14 mouse cellular contexts compared by ENCODE assay signal in genomic region chr16:89699710-89700109, GRCm38 (mm10).
DNase-seq lines count a peak whose midpoint lies in the region; ATAC-seq lines count a peak whose summit lies in the region.
"Had no signal": no experiment of that assay in that cellular context is flagged by ENCODE, and none has a peak within 500 bp of the region (broad histone marks: within the 10 kb centered on the region; RNA-seq: fewer than 3 reads in every experiment).

No protein-coding gene starts in this region.

- no peak overlapping the region for H3K4me3 ChIP-seq in heart, embryonic 16.5 days (ENCODE audit: low read length)
- H3K4me3 ChIP-seq in midbrain, embryonic 10.5 days: no peak overlapping the region
- H3K4me3 ChIP-seq in midbrain, embryonic 16.5 days (ENCODE audit: low read depth, low read length): no peak overlapping the region
- H3K4me3 ChIP-seq in limb, embryonic 13.5 days: no peak overlapping the region
- H3K4me3 ChIP-seq: layer of hippocampus, adult 2 months had no signal

- no peaks in the 10 kb centered on the region for H3K36me3 ChIP-seq in heart, embryonic 16.5 days (ENCODE audit: control insufficient read depth, insufficient read depth)
- H3K36me3 ChIP-seq in midbrain, embryonic 10.5 days: no peaks in the 10 kb centered on the region
- no peaks in the 10 kb centered on the region for H3K36me3 ChIP-seq in midbrain, embryonic 16.5 days (ENCODE audit: control insufficient read depth, insufficient read depth, low read length)
- no peaks in the 10 kb centered on the region for H3K36me3 ChIP-seq in limb, embryonic 13.5 days

- peaks cover 9% of the 10 kb centered on the region for H3K4me1 ChIP-seq in heart, embryonic 16.5 days (ENCODE audit: control insufficient read depth, insufficient read depth, low read length)
- peaks cover 27% of the 10 kb centered on the region for H3K4me1 ChIP-seq in midbrain, embryonic 10.5 days
- no peaks in the 10 kb centered on the region for H3K4me1 ChIP-seq in midbrain, embryonic 16.5 days (ENCODE audit: control insufficient read depth, insufficient read depth, low read length)
- H3K4me1 ChIP-seq in limb, embryonic 13.5 days: peaks cover 13% of the 10 kb centered on the region

- H3K9ac ChIP-seq in heart, embryonic 16.5 days (ENCODE audit: low read length): no peak overlapping the region
- H3K9ac ChIP-seq in midbrain, embryonic 16.5 days (ENCODE audit: low read depth, low read length): no peak overlapping the region
- no peak overlapping the region for H3K9ac ChIP-seq in limb, embryonic 13.5 days

- no peaks in the 10 kb centered on the region for H3K27me3 ChIP-seq in heart, embryonic 16.5 days (ENCODE audit: control insufficient read depth, insufficient read depth, low read length)
- H3K27me3 ChIP-seq in midbrain, embryonic 10.5 days (ENCODE audit: low read depth, poor library complexity, severe bottlenecking): no peaks in the 10 kb centered on the region
- H3K27me3 ChIP-seq in midbrain, embryonic 16.5 days (ENCODE audit: control insufficient read depth, insufficient read depth, low read depth, low read length): no peaks in the 10 kb centered on the region
- no peaks in the 10 kb centered on the region for H3K27me3 ChIP-seq in limb, embryonic 13.5 days

- no peaks in the 10 kb centered on the region for H3K9me3 ChIP-seq in heart, embryonic 16.5 days (replicated peaks; ENCODE audit: control insufficient read depth, low read length)
- no peaks in the 10 kb centered on the region for H3K9me3 ChIP-seq in midbrain, embryonic 10.5 days (replicated peaks)
- no peaks in the 10 kb centered on the region for H3K9me3 ChIP-seq in midbrain, embryonic 16.5 days (replicated peaks; ENCODE audit: control insufficient read depth, low read length, poor library complexity, severe bottlenecking)
- no peaks in the 10 kb centered on the region for H3K9me3 ChIP-seq in limb, embryonic 13.5 days

- DNase-seq in heart, adult 9 months (ENCODE audit: low spot score in 2 of 2): no peak
- peak; percentile 68 for DNase-seq in midbrain, embryonic 10.5 days (ENCODE audit: low spot score)
- peak; percentile 55 for DNase-seq in embryo, embryonic 11 days
- no peak for DNase-seq in right cerebral cortex, postnatal 4 days
- no peak for DNase-seq in gastrocnemius, postnatal 4 days (ENCODE audit: low spot score in 2 of 2)
- DNase-seq: cerebellum, postnatal 14 days; gastrocnemius, postnatal 14 days; lung, adult 18-20 months; right cerebral cortex, postnatal 25 days had no signal

- H3K27ac ChIP-seq in heart, embryonic 16.5 days (ENCODE audit: low read length): 0 out of 2 replicates have a peak overlapping the region, but pooled peaks have one; percentile 48
- H3K27ac ChIP-seq in midbrain, embryonic 10.5 days (replicated peaks): peak overlapping the region; percentile 77
- H3K27ac ChIP-seq in midbrain, embryonic 16.5 days (ENCODE audit: low read length): no peak overlapping the region
- no peak overlapping the region; the same call in 1 of the 2 replicates for H3K27ac ChIP-seq in limb, embryonic 13.5 days
- H3K27ac ChIP-seq: layer of hippocampus, adult 2 months had no signal

- 0 out of 2 replicates have a peak, but pooled peaks have one; percentile 9 for ATAC-seq in heart, embryonic 16.5 days (replicated peaks; ENCODE audit: extremely low read depth, insufficient read depth, low FRiP score)
- ATAC-seq in midbrain, embryonic 16.5 days: no peak
- peak; percentile 60 for ATAC-seq in limb, embryonic 13.5 days (ENCODE audit: low FRiP score, low read depth)
- ATAC-seq: hindbrain, embryonic 16.5 days had no signal

- WGBS in heart, embryonic 16.5 days: 20% methylated on average over 2 of the region's 2 CpGs
- WGBS in midbrain, embryonic 10.5 days: 1% methylated on average over 2 of the region's 2 CpGs
- WGBS in midbrain, embryonic 16.5 days: 3% methylated on average over 2 of the region's 2 CpGs
- 10% methylated on average over 2 of the region's 2 CpGs for WGBS in limb, embryonic 13.5 days

- H3K4me2 ChIP-seq in heart, embryonic 16.5 days (ENCODE audit: low read depth, low read length): no peak overlapping the region
- no peak overlapping the region for H3K4me2 ChIP-seq in midbrain, embryonic 16.5 days (ENCODE audit: low read length)
- H3K4me2 ChIP-seq in limb, embryonic 13.5 days (replicated peaks): no peak overlapping the region

Comparison
In these comparisons a context has a peak if more than half of its experiments do, and no peak if none do; other contexts are left out.
1. H3K27ac ChIP-seq: peak in heart, embryonic 16.5 days (single experiment) and midbrain, embryonic 10.5 days (single experiment); none in midbrain, embryonic 16.5 days (single experiment) and limb, embryonic 13.5 days (single experiment).
2. DNase-seq: peak in midbrain, embryonic 10.5 days (single experiment) and embryo, embryonic 11 days (single experiment); none in heart, adult 9 months (0 of 2), right cerebral cortex, postnatal 4 days (single experiment) and gastrocnemius, postnatal 4 days (0 of 2).